Mouse (Mus musculus) adrenal gland, adult 2 months (tissue): Measurements from ENCODE around the gene Ifi205. TPM values are rescaled to one million over a fixed set of nuclear protein-coding genes. Genes with fewer than 3 reads are reported as not detected.
"Not testable (repeated sequence)": the region's sequence is repeated elsewhere in the genome, so short reads cannot be mapped to it uniquely, and the experiment has no call there.

Experiments used
- DNase-seq: peaks from one replicate; pipeline ENCODE4 v3.0.0; 2021
- long read RNA-seq: library from polyadenylated mRNA; stranded (forward); transcript quantifications from one replicate; pipeline ENCODE4 v2.0.0, GENCODE M21; 2021
- polyA plus RNA-seq: library from polyadenylated mRNA; depleted of rRNA; stranded (reverse); fragments of >200 nt; gene quantifications from 2 replicates; pipeline ENCODE4 v1.2.3, GENCODE M21; 2012; rRNA removed
- total RNA-seq, 2 experiments: library from RNA; stranded (reverse); gene quantifications; 2 replicates each; pipeline ENCODE4 v1.2.3; 2021

Gene Ifi205
- total RNA-seq = 1 to 10 TPM; 6.7 to 8.6 TPM
- polyA plus RNA-seq = 0.02 TPM in 1 of 2 replicates, not detected in the other
- long read RNA-seq = 0 reads

DNA sequence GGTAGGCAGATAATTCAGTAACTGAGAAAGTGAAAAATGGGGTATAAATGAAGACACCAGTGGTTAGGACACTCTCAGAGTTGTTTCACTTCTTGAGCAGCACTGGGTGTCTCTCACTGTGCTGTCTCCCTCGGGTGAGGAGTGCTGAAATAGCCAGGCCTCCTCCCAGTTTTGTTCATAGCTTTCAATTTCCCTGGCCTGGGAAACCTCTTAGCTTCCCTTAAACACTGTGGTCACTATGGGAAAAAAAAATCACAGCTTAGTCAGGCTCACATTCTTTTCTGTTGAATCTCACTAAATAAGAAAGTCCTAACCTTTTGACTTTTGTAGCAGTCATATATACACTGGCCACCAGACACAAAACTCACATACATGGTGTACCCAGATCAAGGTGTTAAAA lies at the start of gene Ifi205:
Gene Ifi205, minus strand, starts transcription at position 113 of the 400 bp plus-strand sequence.
- no peak for DNase-seq

DNA sequence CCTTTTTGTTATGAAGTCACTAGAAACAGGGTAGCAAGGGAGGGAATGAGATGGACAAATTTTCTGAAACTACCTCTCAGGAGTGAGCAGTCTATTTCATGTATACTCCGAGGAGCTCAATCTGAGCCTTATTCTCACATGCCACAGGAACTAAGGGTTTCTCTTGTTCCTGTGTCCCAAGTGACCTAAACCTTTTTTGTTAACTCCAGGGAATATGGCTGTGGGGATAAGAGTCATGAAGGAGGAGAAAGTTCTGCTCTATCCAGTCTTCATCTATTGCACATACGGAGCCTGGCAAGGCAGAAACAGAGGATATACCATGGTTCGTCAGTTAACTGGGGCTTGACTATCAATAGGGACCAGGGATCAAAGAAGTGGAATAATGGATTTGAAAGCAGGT lies 34.7 kb upstream of the Ifi205 start, which contains the start of gene Olfr430:
Gene Olfr430, plus strand, starts transcription at position 301 of the 400 bp plus-strand sequence.
- DNase-seq = no peak

DNA sequence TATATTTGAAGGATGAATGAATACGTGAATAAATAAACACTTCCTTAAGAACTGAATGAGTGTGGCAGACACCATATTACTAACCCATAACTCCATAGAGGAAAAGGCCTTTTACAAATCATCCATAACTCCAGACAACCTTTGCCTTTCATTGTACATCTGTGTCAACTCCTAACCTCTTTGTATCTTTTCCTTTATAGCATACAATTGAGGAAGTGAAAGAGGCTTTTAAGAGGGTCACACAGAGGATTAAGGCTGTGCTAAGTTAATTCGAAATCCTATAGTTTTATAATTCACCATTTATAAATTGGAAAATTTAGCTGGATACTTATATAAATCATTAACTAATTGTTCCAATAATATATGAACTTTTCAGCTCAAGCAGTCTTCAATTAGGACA lies 23.6 kb upstream of the Ifi205 start:
- no peak for DNase-seq

DNA sequence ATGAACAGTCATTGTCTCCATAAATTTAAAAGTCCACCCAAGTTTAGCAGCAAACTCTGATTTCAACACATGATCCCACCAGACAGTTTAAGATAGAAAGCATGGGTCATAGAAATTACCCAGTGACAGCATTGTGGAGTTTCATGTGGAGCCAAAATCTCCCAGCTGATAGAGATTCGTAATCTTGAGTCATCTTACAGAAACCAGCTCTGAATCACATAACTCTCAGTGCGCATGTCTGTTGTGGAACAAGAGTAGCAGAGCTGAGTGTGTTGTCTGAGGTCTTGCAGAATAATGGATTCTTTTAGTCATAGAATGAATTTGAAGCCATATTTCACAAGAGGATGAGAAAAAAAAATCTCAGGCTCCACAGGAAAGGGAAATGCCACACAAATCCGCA lies 21.4 kb upstream of the Ifi205 start:
- no peak for DNase-seq

DNA sequence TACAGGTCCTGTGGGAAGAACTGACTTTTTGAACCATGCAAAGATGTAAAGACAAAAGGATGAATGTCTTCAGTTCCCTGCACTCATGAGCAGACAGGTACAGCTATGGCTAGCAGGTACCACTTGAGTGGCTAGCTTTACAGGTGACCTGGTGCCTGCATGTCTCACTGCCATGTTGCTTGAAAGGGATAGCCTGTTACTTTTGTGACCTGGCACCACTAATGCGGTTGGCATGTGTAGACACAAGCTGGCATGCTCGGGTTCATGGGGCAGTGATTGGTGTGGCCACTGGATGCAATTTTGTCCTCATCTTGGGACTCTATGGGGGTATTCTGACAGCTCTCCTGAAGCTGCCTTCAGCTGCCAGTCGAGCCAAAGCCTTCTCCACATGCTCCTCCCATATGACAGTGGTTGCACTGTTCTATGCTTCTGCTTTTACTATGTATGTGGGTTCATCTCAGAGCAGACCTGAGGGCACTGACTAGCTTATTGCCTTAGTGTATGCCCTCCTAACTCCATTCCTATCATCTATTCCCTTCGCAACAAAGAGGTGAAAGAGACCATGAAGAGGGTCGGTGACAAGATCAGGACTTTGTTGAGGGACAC lies 20.4 kb upstream of the Ifi205 start:
- DNase-seq = no peak

DNA sequence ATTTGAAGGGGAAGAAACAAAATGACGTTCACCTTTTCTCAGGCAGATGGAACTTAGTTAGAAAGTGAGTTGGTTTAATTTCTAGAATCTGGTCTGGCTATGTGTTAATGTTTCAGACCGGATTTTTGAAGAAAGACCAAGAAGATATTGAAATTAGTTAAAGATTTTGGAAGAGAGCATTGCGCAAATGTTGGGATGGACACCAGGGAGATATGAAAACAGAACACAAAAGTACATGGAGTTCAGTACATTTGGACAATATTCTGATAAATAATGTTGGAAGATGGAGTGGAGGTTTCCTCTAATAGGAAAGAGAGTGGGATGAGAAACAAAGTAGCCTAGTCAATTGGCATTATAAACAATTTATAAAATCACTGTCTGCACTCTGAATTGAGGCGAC lies 19.9 kb upstream of the Ifi205 start:
- no peak for DNase-seq

DNA sequence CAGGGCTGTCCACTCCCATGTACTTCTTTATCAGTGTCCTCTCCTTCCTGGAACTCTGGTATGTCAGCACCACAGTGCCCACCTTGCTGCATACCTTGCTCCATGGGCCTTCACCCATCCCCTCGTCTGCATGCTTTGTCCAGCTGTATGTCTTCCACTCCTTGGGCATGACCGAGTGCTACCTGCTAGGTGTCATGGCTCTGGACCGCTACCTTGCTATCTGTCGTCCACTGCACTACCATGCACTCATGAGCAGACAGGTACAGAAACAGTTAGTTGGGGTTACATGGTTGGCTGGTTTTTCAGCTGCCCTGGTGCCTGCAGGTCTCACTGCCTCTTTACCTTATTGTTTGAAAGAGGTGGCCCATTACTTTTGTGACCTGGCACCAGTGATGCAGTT lies 18.9 kb upstream of the Ifi205 start:
- DNase-seq = no peak

DNA sequence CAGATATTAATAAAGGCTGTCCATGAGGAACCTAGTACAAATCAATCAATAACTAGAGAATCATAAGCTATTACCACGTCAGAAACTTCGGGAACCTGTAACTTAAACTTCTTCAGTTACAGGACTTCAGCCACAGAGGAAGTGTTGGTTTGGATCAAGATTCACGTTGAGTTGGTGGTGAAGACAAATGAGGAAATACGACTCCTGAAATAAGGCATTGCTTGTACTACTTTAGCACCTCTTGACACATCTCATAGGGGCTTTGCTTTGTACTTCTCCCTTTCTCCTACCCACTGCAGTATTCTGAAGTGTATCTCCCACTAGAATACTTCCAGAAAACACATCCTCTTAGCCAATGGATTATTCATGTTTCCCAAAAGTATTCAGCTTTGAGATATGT lies 17.7 kb upstream of the Ifi205 start:
- not testable (repeated sequence) for DNase-seq

DNA sequence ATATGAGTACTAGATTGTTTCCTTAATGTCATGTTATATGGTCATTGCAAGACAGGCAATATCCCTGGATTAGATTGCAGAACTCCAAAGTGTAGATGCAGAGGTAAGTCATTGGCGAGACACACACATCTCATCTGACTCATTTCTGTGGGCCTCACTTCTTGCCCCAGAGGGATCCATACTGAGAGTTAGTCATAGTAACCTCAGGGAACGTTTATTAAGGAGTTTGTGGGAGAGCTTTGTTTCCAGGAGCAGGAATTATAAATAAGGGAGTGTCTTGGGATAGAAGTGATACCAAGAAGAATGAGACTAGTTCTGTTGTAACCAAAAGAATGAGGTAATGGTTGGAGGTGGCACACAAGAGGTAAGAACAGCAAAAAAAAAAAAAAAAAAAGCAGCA lies 17.3 kb upstream of the Ifi205 start, which contains the start of gene Olfr432:
Gene Olfr432, plus strand, starts transcription at position 313 of the 400 bp plus-strand sequence.
- no peak for DNase-seq

DNA sequence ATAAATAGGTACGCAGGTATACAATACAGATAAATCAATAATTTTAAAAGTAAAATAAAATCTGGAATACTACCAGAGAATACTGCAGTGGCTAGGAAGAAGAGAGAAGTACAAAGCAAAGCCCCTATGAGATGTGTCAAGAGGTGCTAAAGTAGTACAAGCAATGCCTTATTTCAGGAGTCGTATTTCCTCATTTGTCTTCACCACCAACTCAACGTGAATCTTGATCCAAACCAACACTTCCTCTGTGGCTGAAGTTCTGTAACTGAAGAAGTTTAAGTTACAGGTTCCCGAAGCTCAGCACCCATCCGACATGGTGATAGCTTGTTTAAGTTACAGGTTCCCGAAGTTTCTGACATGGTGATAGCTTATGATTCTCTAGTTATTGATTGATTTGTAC lies 16.6 kb upstream of the Ifi205 start:
- DNase-seq = not testable (repeated sequence)

DNA sequence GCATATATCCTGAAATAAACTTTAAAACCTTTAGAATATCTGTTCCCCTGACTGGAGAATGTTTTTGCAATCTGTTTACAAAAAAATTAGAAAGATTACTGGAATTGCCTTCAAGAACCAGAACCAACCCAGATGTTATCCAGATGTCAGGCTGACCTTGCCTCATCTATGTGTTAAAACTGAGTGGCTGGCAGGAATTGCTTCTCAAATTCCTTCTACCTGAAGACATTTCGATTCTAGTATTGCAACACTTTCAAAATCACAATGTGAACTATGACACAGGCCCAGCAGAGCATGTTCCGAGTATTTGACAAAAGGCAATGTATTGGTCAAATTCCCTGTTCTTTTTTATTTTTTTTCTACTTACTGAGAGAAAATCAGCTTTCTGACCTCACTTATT lies 12.8 kb upstream of the Ifi205 start:
- no peak for DNase-seq

DNA sequence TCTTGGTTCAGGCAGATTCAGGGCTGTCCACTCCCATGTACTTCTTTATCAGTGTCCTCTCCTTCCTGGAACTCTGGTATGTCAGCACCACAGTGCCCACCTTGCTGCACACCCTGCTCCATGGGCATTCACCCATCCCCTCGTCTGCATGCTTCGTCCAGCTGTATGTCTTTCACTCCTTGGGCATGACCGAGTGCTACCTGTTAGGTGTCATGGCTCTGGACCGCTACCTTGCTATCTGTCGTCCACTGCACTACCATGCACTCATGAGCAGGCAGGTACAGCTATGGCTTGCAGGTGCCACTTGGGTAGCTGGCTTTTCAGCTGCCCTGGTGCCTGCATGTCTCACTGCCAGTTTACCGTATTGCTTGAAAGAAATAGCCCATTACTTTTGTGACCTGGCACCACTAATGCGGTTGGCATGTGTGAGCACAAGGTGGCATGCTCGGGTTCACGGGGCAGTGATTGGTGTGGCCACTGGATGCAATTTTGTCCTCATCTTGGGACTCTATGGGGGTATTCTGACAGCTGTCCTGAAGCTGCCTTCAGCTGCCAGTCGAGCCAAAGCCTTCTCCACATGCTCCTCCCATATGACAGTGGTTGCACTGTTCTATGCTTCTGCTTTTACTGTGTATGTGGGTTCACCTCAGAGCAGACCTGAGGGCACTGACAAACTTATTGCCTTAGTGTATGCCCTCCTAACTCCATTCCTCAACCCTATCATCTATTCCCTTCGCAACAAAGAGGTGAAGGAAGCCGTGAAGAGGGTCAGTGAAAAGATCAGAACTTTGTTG lies 10.7 kb upstream of the Ifi205 start:
- not testable (repeated sequence) for DNase-seq

DNA sequence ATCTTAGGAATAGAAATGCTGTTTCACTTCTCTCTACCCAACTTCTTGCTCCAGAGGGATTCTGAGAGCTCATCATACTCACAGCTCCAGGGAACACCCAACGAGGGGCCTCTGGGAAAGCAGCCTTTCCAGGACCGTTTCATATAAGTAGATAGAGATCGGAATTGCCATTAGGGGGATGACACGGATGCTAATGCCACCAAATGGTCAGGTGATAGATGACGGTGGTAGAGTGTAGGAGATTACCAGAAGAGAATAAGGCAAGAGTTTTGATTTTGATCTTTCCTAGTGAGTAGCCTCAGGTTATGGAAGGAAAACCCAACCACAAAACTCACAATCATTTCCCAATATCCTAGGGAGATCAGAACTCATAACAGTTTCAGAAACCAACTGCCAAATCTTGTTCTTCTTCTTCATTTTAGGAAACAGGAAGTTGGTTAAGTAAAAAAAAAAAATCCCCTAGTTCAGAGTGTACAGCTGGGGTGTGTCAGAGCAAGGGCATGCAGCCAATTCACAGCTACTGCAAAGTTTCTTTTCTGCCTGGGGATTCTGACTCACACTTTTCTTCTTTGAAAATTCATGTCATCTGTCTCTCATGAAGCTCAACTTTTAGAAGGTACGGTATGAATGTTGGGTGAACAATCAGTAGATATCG lies 9.0 kb upstream of the Ifi205 start, which contains the start of gene Olfr433:
Gene Olfr433, plus strand, starts transcription at position 183 of the 655 bp plus-strand sequence.
- peak; percentile 13 for DNase-seq

DNA sequence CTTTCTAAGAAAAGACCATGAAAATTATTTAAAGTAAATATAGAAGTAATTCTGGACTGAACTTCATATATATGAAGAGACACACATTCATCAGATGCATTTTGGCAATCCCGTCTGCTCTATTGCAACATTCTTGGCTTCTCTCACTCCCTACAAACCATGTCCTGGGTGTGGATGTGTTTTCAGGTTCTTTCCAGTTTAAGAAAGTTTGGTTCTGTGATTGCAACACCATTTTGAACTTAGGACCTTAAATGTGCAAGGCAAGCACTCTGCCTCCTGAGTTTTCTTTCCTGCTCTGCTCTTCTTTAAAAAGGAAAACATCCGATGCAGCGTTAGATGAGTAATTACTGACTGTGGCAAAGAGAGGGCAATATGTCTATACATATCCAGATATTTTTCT lies 6.9 kb upstream of the Ifi205 start:
- DNase-seq = no peak

DNA sequence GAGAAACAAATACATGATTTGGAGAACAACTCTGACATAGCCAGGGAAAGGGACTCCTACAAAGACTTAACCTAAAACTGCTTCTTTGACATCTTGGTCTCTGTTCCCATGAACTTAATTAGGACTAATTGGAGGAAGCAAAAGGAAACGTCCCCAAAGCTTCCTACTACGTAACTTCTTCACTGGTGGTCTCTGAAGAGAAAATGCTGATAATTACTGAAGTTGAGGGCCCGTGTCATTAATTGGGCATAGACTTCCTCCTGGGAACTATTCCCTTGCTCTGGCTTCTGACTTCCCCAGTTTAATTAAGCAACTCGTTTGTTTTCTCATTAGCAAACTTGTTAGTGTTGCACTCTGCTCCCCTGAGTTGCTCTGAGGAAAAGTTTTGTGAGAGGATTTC lies 4.2 kb upstream of the Ifi205 start:
- DNase-seq = no peak

DNA sequence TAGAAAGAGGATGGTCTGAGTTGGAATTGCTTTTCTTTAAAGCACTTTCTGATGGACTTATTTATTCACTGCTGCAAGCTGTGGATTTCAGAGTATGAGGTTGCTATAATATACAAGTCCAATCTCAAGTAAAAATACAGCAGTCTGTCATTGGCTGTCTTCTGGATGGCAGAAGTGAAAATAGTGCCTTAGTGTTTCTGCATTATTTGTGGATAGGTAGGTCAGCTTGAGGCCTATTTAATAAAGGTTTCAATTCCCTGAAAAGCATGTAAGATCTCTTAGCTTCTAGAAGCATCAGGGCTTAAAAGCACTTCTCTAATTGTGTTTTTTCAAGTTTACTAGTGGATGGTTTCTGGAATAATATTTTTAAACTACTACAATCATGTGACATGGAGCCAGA lies 24.6 kb downstream of the Ifi205 start:
- not testable (repeated sequence) for DNase-seq

DNA sequence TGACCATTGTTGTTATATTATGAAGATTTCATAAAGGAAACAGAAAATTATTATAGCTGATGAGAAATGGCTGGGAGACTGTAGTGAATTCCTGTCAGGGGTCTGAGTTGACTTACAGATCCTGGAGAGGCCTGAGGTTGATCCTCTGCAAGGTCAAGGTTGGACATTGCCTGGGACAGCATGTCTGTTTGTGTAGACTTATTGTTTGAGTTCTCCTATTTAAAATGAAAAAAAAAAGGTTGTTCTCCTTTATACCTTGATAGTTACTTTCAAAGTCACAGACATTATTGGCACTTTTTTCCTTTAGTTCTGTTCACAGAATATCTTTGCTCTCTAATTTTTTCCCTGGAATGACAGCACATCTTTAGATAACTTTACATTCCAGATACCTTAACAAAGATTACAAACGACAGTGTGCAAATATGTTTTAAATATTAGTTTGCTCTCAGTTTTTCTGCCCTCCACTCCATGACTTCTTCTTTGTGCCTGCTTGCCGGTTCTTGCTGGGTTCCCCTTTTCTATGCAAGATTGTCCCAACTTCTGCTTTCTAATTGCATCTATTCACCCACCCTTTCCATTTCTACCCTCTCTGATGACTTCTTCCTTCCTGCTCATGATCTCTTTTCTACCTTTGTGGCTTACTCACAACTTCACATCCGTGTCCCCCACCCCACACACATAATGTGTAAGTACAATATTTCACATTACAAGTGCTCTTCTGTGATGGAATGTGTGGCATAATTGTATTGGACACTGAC lies 27.1 kb downstream of the Ifi205 start:
- not testable (repeated sequence) for DNase-seq

DNA sequence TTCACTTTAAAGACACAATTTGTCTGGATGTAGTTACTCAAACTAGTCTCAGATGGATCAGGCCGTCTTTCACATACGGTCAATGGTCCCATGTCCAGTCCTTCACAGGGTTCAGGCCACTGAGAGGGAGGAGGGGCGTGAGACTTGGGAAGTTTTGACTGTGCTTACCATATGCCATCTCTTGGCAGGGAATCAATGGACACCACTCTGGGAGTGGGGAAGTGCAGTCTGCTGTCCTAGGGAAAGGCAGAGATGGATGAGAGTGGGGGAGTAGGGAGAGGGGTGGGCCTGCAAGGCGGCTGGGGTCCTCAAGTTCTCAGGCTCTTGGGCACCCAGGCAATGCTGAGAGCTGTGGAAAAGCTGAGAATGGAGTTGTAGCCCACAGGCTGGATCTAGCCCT lies 36.6 kb downstream of the Ifi205 start:
- DNase-seq = no peak

DNA sequence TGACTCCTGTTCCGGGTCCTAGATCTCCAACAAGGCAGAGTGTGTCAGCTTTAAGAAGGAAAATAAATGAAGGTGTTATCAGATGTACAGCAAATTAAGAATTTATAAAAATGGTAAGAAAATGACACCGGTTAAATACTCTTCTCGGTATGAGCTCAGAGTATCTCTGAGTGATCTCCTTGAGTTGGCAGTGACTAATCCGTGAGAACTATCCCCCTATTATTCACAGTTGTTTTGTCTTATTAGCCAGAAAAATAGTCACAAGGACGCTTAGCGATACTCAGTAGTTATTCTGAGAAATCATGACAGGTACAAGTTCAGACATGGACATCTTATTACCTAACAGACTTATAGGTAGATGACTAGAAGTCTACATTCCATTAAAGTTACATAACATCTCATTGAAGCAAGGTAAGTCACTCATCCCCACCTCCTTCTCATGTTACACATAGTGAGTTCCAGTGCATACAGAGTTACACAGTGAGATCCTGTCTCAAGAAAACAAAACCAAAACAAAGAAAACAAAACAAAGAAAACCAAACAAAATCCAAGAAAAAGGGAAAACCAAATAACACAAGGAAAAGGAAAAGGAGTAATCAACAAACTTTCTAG lies 48.8 kb downstream of the Ifi205 start, which contains the start of gene Ifi202b:
Gene Ifi202b, minus strand, starts transcription at position 51 of the 612 bp plus-strand sequence.
- not testable (repeated sequence) for DNase-seq

DNA sequence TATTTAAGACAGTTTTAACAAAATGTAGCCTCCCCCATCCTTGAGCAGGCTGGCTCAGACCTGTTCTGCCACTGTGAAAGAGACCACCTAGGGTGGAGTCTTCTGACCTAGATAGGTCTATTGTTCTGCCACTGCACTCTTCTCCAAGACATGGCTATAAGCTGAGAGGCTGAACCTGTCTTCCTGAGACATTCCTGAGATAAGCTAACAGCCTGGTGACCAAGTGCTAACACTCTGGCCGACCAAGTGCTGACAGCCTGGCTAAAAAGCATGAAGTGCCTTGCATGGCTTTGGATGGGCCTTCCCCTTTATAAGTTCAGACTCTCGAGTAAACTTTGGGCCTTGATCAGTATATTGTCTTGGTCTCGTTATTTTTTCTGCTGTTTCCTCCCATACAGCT lies 50.6 kb downstream of the Ifi205 start:
- not testable (repeated sequence) for DNase-seq

DNA sequence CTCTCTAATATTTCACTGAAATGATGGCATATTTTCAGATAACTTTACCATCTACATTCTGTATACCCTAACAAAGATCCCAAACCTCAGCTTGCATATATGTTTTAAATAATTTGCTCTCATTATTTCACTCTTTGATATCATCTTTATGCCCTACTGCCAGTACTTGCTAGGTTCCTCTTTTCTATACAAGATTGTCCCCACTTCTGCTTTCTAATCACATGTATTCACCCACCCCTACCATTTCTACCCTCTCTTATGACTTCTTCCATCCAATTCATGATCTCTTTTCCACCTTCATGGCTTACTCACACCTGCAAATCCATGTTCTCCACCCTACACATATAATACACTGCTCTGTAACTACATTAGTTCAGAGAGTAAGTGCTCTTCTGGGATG lies 54.0 kb downstream of the Ifi205 start:
- no peak for DNase-seq
